Mouse (Mus musculus): ENCODE data around the gene Gstt2.

DNA sequence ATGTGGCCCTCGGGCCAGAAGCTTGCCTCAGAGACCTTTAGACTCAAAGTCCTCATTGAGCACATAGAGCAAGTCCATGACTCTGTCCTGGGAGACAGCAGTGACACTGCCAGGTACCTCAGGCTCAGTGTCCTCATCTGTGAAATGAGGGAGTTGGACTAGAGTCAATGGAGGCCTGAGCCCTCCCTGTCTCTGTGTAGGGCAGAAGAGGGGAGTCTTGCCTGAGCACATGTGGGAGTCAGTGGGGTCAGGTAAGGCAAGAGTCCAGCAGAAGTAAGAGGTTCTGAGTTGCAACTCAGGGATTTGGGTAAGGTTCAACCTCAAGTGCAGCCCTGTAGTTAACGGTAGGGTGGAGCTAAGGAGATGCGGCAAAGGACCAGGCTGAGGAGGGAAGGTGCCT is 19.8 kb upstream of the Gstt2 start:
- TF ChIP-seq POLR2A (IDR thresholded peaks at IDR 0.05; ENCODE audit: borderline replicate concordance, insufficient read depth, low read length) (no peak), CTCF (IDR thresholded peaks at IDR 0.05; ENCODE audit: borderline replicate concordance, insufficient read depth, low read depth, low read length) (no peak)
